Mouse (Mus musculus) C2C12 (cell line): ENCODE measurements at regions not wholly inside any gene's neighbourhood (a gene's known extent, or its start where the extent isn't known, plus 50 kb on each side); places are given as distances from the start of the nearest gene placed in this dataset.

Experiments
- H3K27me3 ChIP-seq: one replicate; pipeline ENCODE4 v1.6.1; 2011; ENCODE audit not compliant: control insufficient read depth, insufficient read depth, insufficient read length
- H3K36me3 ChIP-seq: one replicate; pipeline ENCODE4 v1.6.1; 2011; ENCODE audit not compliant: control insufficient read depth, insufficient read depth
- H3K4me3 ChIP-seq: one replicate; pipeline ENCODE4 v1.5.1; 2011; ENCODE audit warnings: mild to moderate bottlenecking, control low read depth; ENCODE audit not compliant: poor library complexity, insufficient read depth, severe bottlenecking
- H3K79me2 ChIP-seq: one replicate; pipeline ENCODE4 v1.6.1; 2011; ENCODE audit not compliant: control insufficient read depth, insufficient read depth
- H3K79me3 ChIP-seq: one replicate; pipeline ENCODE4 v1.6.1; 2011; ENCODE audit warnings: low read depth, control low read depth
- H3ac ChIP-seq: one replicate; pipeline ENCODE3; 2011; ENCODE audit warnings: low read depth; ENCODE audit not compliant: control insufficient read depth, insufficient read length
- CEBPB ChIP-seq: IDR thresholded peaks from one replicate; pipeline ENCODE4 v1.6.1; 2011; ENCODE audit warnings: low read depth, mild to moderate bottlenecking, control low read depth, moderate library complexity
- CTCF ChIP-seq: IDR thresholded peaks from one replicate; pipeline ENCODE4 v1.5.1; 2011; ENCODE audit not compliant: control insufficient read depth, insufficient read depth, insufficient read length
- FOSL1 ChIP-seq: IDR thresholded peaks from one replicate; pipeline ENCODE4 v1.8.0; 2011; ENCODE audit warnings: mild to moderate bottlenecking, low read length; ENCODE audit not compliant: poor library complexity, insufficient read depth, severe bottlenecking
- MAX ChIP-seq: IDR thresholded peaks from one replicate; pipeline ENCODE4 v1.6.1; 2011; ENCODE audit warnings: mild to moderate bottlenecking, control low read depth
- MYOD1 ChIP-seq: IDR thresholded peaks from one replicate; pipeline ENCODE4 v1.6.1; 2011; ENCODE audit warnings: low read depth; ENCODE audit not compliant: control insufficient read depth, insufficient read length
- MYOG ChIP-seq: IDR thresholded peaks from one replicate; pipeline ENCODE4 v1.6.1; 2011; ENCODE audit not compliant: control insufficient read depth, insufficient read length; ENCODE audit errors: extremely low read depth
- USF1 ChIP-seq: IDR thresholded peaks from one replicate; pipeline ENCODE4 v1.6.1; 2011; ENCODE audit warnings: low read depth, mild to moderate bottlenecking, control low read depth, moderate library complexity

DNA sequence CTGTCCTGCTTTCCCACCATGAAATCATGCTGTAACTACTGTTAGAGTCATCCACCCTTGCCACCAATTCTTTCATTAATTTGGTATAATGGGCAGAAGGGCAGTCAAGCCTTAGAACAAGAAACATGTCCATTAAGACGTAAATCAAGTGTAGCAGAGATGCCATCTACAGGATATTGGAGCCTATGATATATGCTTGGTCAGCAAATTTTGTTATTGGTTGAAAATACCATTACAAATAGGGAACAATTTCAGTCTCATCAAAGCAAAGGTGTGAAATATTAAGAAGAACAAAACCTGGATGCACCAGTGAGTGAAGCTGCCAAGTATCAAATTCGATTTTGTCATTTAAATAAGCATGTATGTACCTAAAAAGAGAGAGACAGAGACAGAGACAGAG is 123.6 kb upstream of the Sv2c start:
- Histone ChIP-seq H3ac (no peak overlapping the region), H3K4me3 (no peak overlapping the region), H3K27me3 (no peaks in the 10 kb centered on the region), H3K79me3 (no peaks in the 10 kb centered on the region), H3K36me3 (no peaks in the 10 kb centered on the region), H3K79me2 (no peaks in the 10 kb centered on the region)
- TF ChIP-seq USF1 (no peak), MYOD1 (no peak), MAX (no peak), MYOG (no peak), FOSL1 (no peak), CTCF (no peak), CEBPB (no peak)

GRCm38 (mm10) chr13:96254391-96254790 is 122.0 kb upstream of the Sv2c start:
- TF ChIP-seq MAX (no peak), CEBPB (no peak), FOSL1 (no peak), MYOD1 (no peak), MYOG (no peak), CTCF (no peak), USF1 (no peak)
- no peaks in the 10 kb centered on the region for H3K79me2 ChIP-seq
- H3K79me3 ChIP-seq, result no peaks in the 10 kb centered on the region
- H3K36me3 ChIP-seq, result no peaks in the 10 kb centered on the region
- H3ac ChIP-seq, result no peak overlapping the region
- H3K27me3 ChIP-seq, result no peaks in the 10 kb centered on the region
- no peak overlapping the region for H3K4me3 ChIP-seq

- TF ChIP-seq MYOD1 (no peak), USF1 (no peak)
- Histone ChIP-seq H3K79me2 (no peaks in the 10 kb centered on the region), H3K4me3 (no peak overlapping the region), H3ac (no peak overlapping the region), H3K36me3 (no peaks in the 10 kb centered on the region), H3K27me3 (no peaks in the 10 kb centered on the region), H3K79me3 (no peaks in the 10 kb centered on the region)
These were observed 88.4 kb upstream of the Sv2c start for GRCm38 (mm10) chr13:96220763-96221162.

- H3K79me3 ChIP-seq, result no peaks in the 10 kb centered on the region
- no peaks in the 10 kb centered on the region for H3K36me3 ChIP-seq
- TF ChIP-seq CTCF (no peak), CEBPB (no peak), MYOD1 (no peak), MAX (no peak), MYOG (no peak)
- H3ac ChIP-seq, result no peak overlapping the region
- no peaks in the 10 kb centered on the region for H3K79me2 ChIP-seq
- H3K4me3 ChIP-seq, result no peak overlapping the region
- no peaks in the 10 kb centered on the region for H3K27me3 ChIP-seq
These were observed 83.1 kb upstream of the Sv2c start for GRCm38 (mm10) chr13:96215496-96215895.

GRCm38 (mm10) chr13:96215046-96215445 is 82.7 kb upstream of the Sv2c start:
- H3K36me3 ChIP-seq, result no peaks in the 10 kb centered on the region
- no peaks in the 10 kb centered on the region for H3K79me3 ChIP-seq
- TF ChIP-seq MAX (no peak), FOSL1 (no peak), CEBPB (no peak), USF1 (no peak), MYOG (no peak), MYOD1 (no peak), CTCF (no peak)
- H3K79me2 ChIP-seq, result no peaks in the 10 kb centered on the region
- H3K4me3 ChIP-seq, result no peak overlapping the region
- no peaks in the 10 kb centered on the region for H3K27me3 ChIP-seq
- no peak overlapping the region for H3ac ChIP-seq

GRCm38 (mm10) chr13:96206072-96206471 is 73.7 kb upstream of the Sv2c start:
- Histone ChIP-seq H3K36me3 (no peaks in the 10 kb centered on the region), H3K79me3 (no peaks in the 10 kb centered on the region), H3K27me3 (no peaks in the 10 kb centered on the region), H3K4me3 (no peak overlapping the region), H3K79me2 (no peaks in the 10 kb centered on the region), H3ac (no peak overlapping the region)
- TF ChIP-seq CTCF (no peak), FOSL1 (no peak), MYOD1 (no peak), CEBPB (no peak), MYOG (no peak), MAX (no peak), USF1 (no peak)
